ENCODE assay signal across 11 mouse cellular contexts in genomic region chr5:149917374-149917773, GRCm38 (mm10).
DNase-seq lines count a peak whose midpoint lies in the region; TF ChIP-seq lines count a peak whose summit lies in the region.
"Had no signal": no experiment of that assay in that cellular context is flagged by ENCODE, and none has a peak within 500 bp of the region (broad histone marks: within the 10 kb centered on the region; RNA-seq: fewer than 3 reads in every experiment).

No protein-coding gene starts in this region.

- no peak for TF ChIP-seq POLR2A in ES-Bruce4 (IDR thresholded peaks at IDR 0.05; ENCODE audit: insufficient read depth, low read length)

- no peaks in the 10 kb centered on the region for H3K4me1 ChIP-seq in ES-Bruce4 (ENCODE audit: control insufficient read depth, insufficient read depth, low read length)
- no peaks in the 10 kb centered on the region for H3K4me1 ChIP-seq in embryonic facial prominence, embryonic 10.5 days
- H3K4me1 ChIP-seq: heart, embryonic 15.5 days; megakaryocyte, embryonic 14.5 days had no signal

- no peaks in the 10 kb centered on the region for H3K36me3 ChIP-seq in ES-Bruce4 (ENCODE audit: control insufficient read depth, insufficient read depth, low read length, poor library complexity, severe bottlenecking)
- H3K36me3 ChIP-seq in embryonic facial prominence, embryonic 10.5 days (replicated peaks) = no peaks in the 10 kb centered on the region
- H3K36me3 ChIP-seq: heart, embryonic 15.5 days had no signal

- no peak overlapping the region for H3K27ac ChIP-seq in ES-Bruce4 (ENCODE audit: insufficient read depth, low read length)
- no peak overlapping the region for H3K27ac ChIP-seq in embryonic facial prominence, embryonic 10.5 days (replicated peaks)
- H3K27ac ChIP-seq: heart, embryonic 15.5 days had no signal

- no peaks in the 10 kb centered on the region for H3K9me3 ChIP-seq in ES-Bruce4 (replicated peaks; ENCODE audit: control insufficient read depth, insufficient read depth, low read length, poor library complexity, severe bottlenecking)
- no peaks in the 10 kb centered on the region for H3K9me3 ChIP-seq in embryonic facial prominence, embryonic 10.5 days
- H3K9me3 ChIP-seq: heart, embryonic 15.5 days had no signal

- peak; percentile 8 for TF ChIP-seq CTCF in ES-Bruce4 (IDR thresholded peaks at IDR 0.05; ENCODE audit: low read depth, low read length)

- TF ChIP-seq EP300 in ES-Bruce4 (IDR thresholded peaks at IDR 0.05; ENCODE audit: insufficient read depth, low read depth, low read length) = no peak

- H3K9ac ChIP-seq in ES-Bruce4 (ENCODE audit: low read depth, poor library complexity, severe bottlenecking) = no peak overlapping the region
- H3K9ac ChIP-seq: heart, embryonic 15.5 days had no signal

- peak; percentile 30 to 31 for DNase-seq in cerebellum, postnatal 10 days
- DNase-seq in cerebellum, adult 8-10 months = no peak
- DNase-seq in kidney, postnatal 4 days = peak; percentile 17 to 27
- DNase-seq in kidney, adult 8-10 months = no peak
- DNase-seq in embryonic facial prominence, embryonic 10.5 days (ENCODE audit: low spot score) = peak; percentile 37
- DNase-seq in thymus, postnatal 14 days = no peak
- DNase-seq in B cell, adult 2 months = no peak
- DNase-seq: kidney, postnatal 10 days had no signal

- 26% methylated on average over 3 of the region's 3 CpGs for WGBS in embryonic facial prominence, embryonic 10.5 days

- H3K4me3 ChIP-seq in ES-Bruce4 (ENCODE audit: low read depth, low read length) = no peak overlapping the region
- no peak overlapping the region for H3K4me3 ChIP-seq in embryonic facial prominence, embryonic 10.5 days
- H3K4me3 ChIP-seq: heart, embryonic 15.5 days; megakaryocyte, embryonic 14.5 days had no signal

- H3K27me3 ChIP-seq in ES-Bruce4 (ENCODE audit: control insufficient read depth, insufficient read depth, low read length, poor library complexity, severe bottlenecking) = no peaks in the 10 kb centered on the region
- H3K27me3 ChIP-seq in embryonic facial prominence, embryonic 10.5 days (replicated peaks; ENCODE audit: low read depth, poor library complexity, severe bottlenecking) = no peaks in the 10 kb centered on the region
- H3K27me3 ChIP-seq: heart, embryonic 15.5 days; megakaryocyte, embryonic 14.5 days had no signal

Comparison
In these comparisons a context has a peak if more than half of its experiments do, and no peak if none do; other contexts are left out.
1. DNase-seq: peak in cerebellum, postnatal 10 days (2 of 2), kidney, postnatal 4 days (2 of 2) and embryonic facial prominence, embryonic 10.5 days (single experiment); none in cerebellum, adult 8-10 months (single experiment), kidney, adult 8-10 months (0 of 2), thymus, postnatal 14 days (single experiment) and B cell, adult 2 months (0 of 2).